Mouse (Mus musculus): ENCODE results near the gene Sox10.

Sox10 gene

DNA sequence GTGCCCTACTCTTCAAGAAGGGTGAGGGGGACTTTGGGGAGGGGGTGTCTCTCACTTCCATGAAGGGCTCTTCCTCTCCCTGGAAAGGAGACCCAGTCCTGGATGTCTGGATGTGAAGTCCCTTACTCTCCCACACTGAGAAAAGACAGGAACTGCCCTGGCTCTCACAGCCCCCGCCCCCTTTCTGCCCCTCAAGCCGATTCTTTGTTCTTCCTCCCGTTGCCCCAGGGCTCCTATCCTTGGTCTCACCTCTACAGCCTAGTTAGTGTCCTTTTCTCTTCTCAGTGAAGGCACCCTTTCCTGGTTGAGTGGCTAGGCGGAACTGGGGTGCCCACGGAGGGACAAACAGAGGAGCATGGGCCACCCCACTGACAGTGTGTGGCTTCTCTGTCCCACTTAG lies at the start of gene Sox10:
Gene Sox10, minus strand, starts transcription at position 101 of the 400 bp plus-strand sequence.
- no peak for DNase-seq

- no peak for DNase-seq
These were observed 48.6 kb upstream of the Sox10 start for GRCm38 (mm10) chr15:79213591-79213990.

DNA sequence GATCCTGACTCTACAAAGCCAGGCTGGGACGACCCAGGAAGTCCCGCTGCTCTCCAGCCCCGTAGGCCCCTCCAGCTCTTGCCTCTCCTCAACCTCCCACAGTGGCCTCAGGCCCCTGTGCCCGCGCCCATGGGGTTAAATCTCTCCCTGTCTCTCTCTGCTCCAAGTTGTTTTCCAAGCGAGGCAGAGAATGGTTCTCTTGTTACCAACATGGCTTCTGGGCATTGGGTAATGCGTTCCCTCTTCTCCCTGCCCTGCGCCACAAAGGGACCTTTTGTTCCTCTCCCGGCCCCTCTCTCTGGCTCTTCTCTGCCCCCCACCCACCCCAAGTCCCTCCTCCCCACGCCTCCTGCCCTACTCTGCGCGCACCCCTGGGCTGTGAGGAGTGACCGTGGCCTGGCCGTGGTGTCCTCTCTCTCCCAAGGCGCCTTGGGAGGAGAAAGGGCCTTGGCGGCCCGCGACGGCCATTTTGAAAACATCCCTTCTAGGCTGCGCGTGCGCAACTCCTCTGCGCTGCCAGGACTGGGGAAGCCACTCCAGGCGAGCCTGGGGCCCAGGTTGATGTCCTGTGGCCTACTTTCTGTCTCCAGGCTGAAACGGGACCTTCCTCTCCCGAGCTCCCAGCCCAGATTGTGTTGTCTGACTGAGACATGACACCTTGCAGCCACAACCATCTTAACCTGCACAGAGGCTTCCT lies 47.9 kb upstream of the Sox10 start:
- no peak for DNase-seq

- DNase-seq: no peak
These were observed 45.3 kb upstream of the Sox10 start for GRCm38 (mm10) chr15:79210357-79210756.

DNA sequence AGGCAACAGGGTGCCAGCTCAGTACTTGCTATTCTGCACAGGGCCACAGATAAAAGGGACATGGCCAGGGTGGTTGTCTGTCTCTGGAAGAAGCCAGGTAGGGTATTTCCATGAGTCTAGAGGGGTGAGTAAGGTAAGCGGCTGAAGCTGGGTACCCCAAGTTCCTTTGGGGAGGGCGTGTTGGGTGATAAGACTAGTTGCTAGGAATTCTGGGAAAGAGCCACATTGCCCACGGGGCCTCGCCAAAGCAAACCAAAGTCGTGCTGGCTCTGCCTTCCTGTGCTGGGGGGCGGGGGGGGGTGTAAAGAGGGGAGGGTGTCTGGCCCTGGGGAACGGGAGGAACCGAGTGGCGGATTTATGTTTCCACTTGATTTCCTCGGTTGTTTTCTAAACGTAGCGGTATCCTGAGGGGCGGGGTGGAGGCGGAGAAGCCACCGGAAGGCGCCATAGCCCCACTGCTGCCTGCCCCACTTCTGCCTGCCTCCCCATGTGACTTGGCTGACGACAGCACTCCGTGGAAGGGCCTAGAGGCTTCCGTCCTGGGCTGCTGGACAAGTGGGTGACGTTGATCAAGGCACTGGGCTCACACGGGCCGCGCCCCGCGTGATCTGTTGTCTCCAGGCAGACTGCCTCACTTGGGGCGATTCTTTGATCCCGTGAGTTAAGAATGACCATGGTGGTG lies 43.9 kb upstream of the Sox10 start:
- no peak for DNase-seq

DNA sequence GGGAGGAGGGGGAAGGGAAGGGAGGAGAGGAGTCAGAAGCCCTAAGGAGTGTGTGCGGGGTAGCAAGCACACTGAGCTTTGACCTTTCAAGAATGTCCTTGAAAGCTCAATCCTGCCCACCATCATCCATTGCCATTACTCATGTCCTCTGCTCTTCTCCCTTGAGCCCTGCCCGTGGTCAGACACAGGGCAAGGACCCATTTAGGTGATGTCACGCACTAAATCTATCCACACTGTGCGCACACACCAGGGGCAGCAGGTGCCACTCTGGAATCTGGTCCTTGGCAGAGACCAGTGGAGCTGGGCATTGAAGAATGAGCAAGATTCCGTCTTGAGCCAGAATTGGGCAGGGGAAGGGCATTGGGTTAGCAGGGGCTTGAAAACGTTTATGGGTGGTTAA lies 43.2 kb upstream of the Sox10 start:
- DNase-seq: no peak

DNA sequence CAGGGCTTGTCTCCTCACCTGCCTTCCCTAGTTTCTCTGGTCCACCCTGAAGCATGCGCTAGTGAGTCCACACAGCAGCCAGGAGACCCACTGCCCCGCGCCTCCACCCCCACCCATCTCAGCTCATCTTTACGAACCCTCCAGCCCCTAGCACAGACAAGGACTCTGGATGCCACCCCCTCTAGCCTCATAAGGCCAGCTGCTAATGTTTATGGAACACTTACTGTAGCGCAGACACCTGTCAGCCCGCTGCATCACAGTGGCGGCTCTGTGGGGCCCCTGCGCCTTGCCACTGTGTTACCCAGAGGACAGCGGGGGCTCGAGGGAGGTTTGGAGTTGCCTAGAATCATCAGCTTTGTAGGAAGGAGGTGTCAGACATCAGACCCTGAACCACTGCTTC lies 37.5 kb upstream of the Sox10 start:
- no peak for DNase-seq

DNA sequence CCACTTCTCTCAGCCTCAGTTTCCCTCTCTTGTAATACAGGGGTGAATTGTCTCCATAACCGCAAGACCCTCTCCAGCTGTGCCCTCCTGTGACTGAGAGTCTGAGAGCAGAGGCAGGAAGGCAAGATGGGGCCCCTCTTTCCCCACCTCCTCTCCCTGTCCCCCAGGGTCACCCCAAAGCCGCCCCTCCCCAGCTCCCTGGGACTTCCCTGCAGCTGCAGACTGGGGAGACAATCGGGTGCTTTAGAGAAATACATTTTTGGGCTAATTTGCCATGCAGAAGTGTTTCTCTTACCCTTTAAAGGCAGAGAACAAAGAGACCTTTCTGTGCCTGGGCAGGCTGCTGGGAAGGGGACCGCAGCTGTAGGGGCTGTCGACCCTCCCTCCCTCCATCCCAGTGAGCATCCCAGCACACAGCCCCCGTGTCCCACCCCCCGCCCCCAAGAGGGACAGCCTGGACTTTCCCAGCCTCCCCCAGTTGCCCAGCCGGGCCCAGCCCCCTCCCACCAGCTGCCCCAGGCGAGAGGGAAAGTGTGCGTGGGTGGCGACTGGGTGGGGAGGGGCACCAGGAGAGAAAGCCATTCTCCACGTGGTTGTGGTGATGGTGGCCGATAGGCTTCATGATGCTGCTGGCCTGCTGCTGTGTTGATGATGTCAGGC lies 36.6 kb upstream of the Sox10 start:
- no peak for DNase-seq

- DNase-seq: no peak
These were observed 34.4 kb upstream of the Sox10 start for GRCm38 (mm10) chr15:79199390-79199976.

DNA sequence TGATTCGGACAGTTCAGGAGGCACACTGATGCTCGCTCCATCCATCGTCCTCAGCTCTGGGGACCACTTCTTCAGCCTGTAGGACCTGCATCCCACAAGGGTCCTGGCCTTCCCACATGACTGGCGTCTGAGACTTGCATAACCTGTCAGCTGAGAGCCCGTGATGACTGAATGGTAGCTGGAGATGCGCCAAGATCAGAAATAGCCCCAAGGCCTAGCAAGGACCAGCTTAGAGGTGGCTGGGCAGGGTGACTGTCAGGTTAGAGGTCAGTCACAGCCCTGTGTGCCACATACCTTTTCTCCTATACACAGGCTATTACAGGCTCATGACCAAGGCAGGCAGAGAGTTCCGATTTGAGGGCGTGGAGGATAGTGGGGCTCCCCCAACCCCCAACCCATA lies 30.5 kb upstream of the Sox10 start:
- no peak for DNase-seq

DNA sequence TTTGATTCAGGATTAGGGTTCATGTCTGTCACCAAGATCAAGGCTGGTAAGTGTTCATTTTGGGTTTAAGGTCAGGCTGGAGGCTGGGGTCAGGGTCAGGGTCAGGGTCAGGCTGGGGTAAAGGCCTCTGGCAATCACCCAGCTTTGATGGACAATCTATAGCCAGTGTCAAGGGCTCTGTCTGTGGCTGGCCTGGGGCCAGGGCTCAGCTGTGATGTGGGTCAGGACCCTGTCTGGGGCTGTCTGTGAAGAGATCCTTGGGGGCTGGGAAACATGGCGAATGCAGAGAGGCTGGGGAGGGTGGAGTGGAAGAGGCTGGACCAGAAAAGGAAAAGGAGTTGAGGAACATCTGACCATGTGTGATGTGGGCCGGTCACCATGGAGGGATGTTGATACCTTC lies 29.9 kb upstream of the Sox10 start:
- no peak for DNase-seq

DNA sequence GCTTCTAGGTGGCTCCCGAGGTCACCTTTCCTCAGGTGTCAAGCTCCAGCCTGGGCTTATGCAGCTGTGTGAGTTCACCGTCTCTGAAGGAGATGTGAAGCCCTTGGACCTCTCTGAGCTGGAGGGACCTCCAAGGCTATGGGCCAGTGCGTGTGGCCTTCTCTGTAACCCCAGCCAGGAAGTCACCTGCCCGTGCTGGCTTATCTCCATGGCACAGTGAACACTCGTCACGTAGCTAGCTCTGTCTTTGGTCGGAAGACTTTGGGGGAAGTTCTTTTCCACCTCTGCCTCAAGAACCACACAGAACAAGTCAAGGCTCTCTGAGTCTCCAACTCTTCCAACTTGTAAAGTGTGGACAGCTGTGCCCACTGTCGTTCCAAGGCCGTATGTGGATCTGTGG lies 29.0 kb upstream of the Sox10 start:
- no peak for DNase-seq

GRCm38 (mm10) chr15:79192885-79193845 lies 28.1 kb upstream of the Sox10 start:
- DNase-seq: peak; percentile 22 to 56

- peak in 1 of 2 experiments; percentile 37 for DNase-seq
These were observed 27.4 kb upstream of the Sox10 start for GRCm38 (mm10) chr15:79192450-79192849.

- DNase-seq: no peak
These were observed 26.4 kb upstream of the Sox10 start for GRCm38 (mm10) chr15:79191426-79191825.

- no peak for DNase-seq
These were observed 22.8 kb upstream of the Sox10 start for GRCm38 (mm10) chr15:79187819-79188218.

GRCm38 (mm10) chr15:79185213-79185612 lies 20.2 kb upstream of the Sox10 start:
- DNase-seq: no peak

DNA sequence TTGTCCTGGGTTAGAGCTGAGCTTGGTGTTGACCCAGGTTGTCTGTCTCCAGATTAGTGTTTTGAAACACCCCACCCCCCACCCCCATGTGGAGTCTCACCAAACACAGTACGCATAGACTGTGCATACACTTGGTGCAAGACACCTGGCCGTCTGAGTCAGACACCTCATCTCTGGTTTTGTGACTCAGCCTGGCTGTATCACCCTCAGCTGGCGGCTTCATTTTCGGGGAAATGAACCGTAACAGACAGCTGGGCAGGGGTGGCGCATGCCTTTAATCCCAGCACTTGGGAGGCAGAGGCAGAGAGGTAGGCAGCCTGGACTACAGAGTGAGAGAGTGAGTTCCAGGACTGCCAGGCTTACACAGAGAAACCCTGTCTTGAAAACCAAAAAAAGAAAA lies 11.9 kb upstream of the Sox10 start:
- no peak for DNase-seq

- DNase-seq: peak; percentile 56 to 61
These were observed 1.7 kb upstream of the Sox10 start for GRCm38 (mm10) chr15:79166712-79167111.

DNA sequence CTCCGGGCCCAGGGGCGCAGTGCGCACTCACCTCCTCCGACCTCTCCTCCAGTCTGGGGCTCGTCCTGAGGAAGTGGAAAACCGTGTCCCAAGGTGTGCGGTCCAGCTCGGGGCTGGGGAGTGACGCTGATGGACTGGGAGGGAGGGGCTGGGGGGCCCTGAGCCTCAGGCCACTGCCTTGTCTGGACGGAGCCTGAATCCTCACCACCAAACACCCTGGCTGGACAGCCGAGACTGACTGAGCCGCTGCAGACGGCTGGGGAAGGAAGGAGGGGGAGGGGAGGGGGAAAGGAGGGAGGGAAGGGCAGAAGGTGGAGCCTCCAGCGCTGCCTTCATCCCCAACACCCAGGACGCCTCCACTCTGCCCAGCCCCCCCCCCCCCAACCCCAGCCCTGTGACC lies 789 bp downstream of the Sox10 start:
- no peak for DNase-seq

GRCm38 (mm10) chr15:79162822-79163221 lies 2.2 kb downstream of the Sox10 start:
- DNase-seq: peak in 1 of 2 experiments; percentile 32

GRCm38 (mm10) chr15:79162301-79162700 lies 2.7 kb downstream of the Sox10 start:
- no peak for DNase-seq
